Comparison of ENCODE assay signal across 12 mouse cellular contexts in genomic region chr6:5104238-5104637, GRCm38 (mm10).
"Had no signal": no experiment of that assay in that cellular context is flagged by ENCODE, and none has a peak within 500 bp of the region (broad histone marks: within the 10 kb centered on the region; RNA-seq: fewer than 3 reads in every experiment).

No protein-coding gene starts in this region.

- H3K4me3 ChIP-seq: limb, embryonic 15.5 days; liver, embryonic 15.5 days; midbrain, embryonic 12.5 days had no signal

- H3K4me2 ChIP-seq: limb, embryonic 15.5 days; liver, embryonic 15.5 days; lung, embryonic 14.5 days; midbrain, embryonic 12.5 days had no signal

- H3K27me3 ChIP-seq: limb, embryonic 15.5 days; liver, embryonic 15.5 days; midbrain, embryonic 12.5 days had no signal

- H3K36me3 ChIP-seq: limb, embryonic 15.5 days; liver, embryonic 15.5 days; midbrain, embryonic 12.5 days had no signal

- H3K9ac ChIP-seq: limb, embryonic 15.5 days; liver, embryonic 15.5 days; lung, embryonic 14.5 days; midbrain, embryonic 12.5 days had no signal

- H3K9me3 ChIP-seq: limb, embryonic 15.5 days; liver, embryonic 15.5 days; midbrain, embryonic 12.5 days had no signal

- DNase-seq: kidney, adult 9 months; kidney, postnatal 36 days; layer of hippocampus, adult 9-11 months; left cerebral cortex, postnatal 4 days; lung, embryonic 14.5 days; lung, postnatal 10 days; thymus, adult 18-20 months; thymus, postnatal 14 days had no signal

- H3K27ac ChIP-seq: kidney, postnatal 0 days; limb, embryonic 15.5 days; liver, embryonic 15.5 days; midbrain, embryonic 12.5 days had no signal
